Mouse (Mus musculus) ES-CJ7 (cell line): ENCODE measurements around the gene Akap17b.
A peak's percentile ranks its signal among the peaks of the same experiment; 100 is the strongest.
"Not testable (repeated sequence)": the region's sequence is repeated elsewhere in the genome, so short reads cannot be mapped to it uniquely, and the experiment has no call there.

Experiments
- DNase-seq: peaks from one replicate; pipeline ENCODE4 v3.0.0; 2011; ENCODE audit warnings: low read depth, low spot score

Gene Akap17b

GRCm38 (mm10) chrX:36644657-36645551 is at the start of gene Akap17b:
TSS of gene Akap17b (minus strand) at chrX:36645395.
- DNase-seq = peak; percentile 89

DNA sequence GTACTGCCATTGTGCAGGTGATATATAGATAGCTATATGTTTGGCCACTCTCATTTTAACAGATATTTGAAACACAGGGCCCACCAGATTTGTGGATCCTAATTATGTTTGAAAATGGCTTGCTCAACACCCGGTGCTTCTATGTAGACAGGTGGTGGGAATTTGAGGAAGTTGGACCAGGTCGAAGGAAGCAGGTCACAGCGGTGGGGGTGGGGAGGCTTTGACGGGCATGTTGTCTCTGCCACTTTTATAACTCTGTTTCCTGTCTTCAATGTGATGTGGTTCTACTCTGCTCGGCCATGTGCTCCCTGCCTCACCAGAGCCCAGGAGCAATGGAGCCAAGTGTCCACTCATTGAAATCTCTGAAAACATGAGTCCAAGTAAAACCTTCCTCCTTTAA is 46.2 kb upstream of the Akap17b start:
- DNase-seq = no peak

DNA sequence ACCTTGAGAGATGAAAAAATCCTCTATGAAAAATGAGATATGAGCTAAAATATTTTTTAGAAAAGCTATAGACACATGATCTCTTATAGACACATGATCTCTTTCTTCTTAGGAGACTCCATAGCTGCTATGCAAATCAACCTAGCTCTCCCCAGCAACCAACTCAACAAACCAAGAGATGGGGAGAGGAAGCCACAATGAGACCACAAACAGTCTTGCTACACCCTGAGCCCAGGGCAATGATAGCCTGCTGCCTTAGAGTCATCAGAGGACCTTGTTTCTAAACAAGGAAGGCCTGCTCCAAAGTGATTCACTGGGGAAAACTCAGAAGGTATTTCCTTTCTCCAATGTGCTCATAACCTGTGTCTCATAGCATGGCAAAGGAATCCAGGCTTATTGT is 44.5 kb upstream of the Akap17b start:
- DNase-seq = no peak

GRCm38 (mm10) chrX:36676836-36677235 is 31.6 kb upstream of the Akap17b start:
- DNase-seq = no peak

DNA sequence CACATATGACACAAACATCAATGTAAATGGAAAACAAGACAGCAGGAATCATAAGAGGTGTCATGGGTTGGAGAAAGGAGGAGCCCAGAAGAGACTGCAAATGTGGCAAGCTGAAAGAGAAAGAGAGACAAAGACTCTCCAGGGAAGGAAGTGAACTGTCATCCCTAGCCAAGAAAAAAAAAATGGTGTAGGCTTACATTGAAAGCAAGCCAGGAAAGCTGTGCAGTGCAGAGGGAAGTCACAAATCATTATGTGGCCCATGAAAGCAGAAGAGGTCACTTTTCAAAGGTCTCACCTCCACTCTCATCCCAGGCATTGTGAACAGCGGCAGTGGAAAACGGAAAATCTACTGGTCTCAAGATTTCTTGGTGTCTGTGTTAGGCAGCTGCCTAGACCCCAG is 27.5 kb upstream of the Akap17b start:
- no peak for DNase-seq

- DNase-seq = no peak
These were observed 5.1 kb downstream of the Akap17b start for GRCm38 (mm10) chrX:36640046-36640445.

DNA sequence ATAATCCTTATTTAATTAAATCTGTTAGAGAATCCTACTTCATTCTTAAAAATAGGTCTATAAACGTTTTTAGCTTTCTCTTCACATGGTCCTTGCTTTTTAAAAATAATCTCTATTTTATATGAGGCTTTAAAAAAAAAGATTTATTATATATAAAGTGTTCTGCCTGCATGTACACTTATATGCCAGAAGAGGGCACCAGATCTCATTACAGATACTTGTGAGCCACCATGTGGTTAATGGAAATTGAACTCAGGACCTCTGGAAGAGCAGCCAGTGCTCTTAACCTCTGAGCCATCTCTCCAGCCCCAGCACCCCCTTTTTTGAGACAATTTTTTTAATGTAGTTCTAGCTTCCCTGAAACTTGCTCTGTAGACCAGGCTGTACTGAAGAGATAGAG is 14.4 kb downstream of the Akap17b start:
- DNase-seq = no peak

- DNase-seq = no peak
These were observed 17.1 kb downstream of the Akap17b start for GRCm38 (mm10) chrX:36628102-36628501.

GRCm38 (mm10) chrX:36609117-36609516 is 36.1 kb downstream of the Akap17b start:
- DNase-seq = no peak

- DNase-seq = no peak
These were observed 41.2 kb downstream of the Akap17b start for GRCm38 (mm10) chrX:36604040-36604439.

- DNase-seq = no peak
These were observed 42.3 kb downstream of the Akap17b start for GRCm38 (mm10) chrX:36602926-36603325.

GRCm38 (mm10) chrX:36600066-36600465 is 45.1 kb downstream of the Akap17b start:
- DNase-seq = peak; percentile 35

DNA sequence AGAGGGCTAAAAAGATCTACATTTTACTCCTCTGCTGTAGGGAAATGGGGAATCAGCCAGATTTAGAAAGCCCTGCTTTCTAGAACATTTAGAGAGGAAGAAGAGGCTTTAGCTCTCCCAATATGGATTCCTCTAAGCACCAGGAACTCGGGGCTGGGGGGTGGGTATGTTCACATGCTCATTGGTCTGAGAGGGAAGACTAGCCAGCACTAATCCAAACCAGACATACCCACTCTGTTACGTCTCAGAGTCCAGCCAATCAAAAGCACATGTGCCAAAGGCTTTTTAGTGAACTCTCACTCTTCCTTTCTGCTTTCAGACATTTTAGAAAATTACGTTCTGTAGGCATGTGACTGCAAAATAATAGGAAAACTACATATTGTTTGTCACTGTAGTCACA is 45.5 kb downstream of the Akap17b start:
- DNase-seq = no peak

- peak; percentile 3 for DNase-seq
These were observed 46.3 kb downstream of the Akap17b start for GRCm38 (mm10) chrX:36598861-36599344.

- DNase-seq = no peak
These were observed 46.8 kb downstream of the Akap17b start for GRCm38 (mm10) chrX:36598390-36598810.

- peak; percentile 73 for DNase-seq
These were observed 47.3 kb downstream of the Akap17b start, which contains the start of gene Pgrmc1 for GRCm38 (mm10) chrX:36597707-36598389. TSS of gene Pgrmc1 (plus strand) at chrX:36598206.

GRCm38 (mm10) chrX:36596483-36597120 is 48.6 kb downstream of the Akap17b start:
- DNase-seq = not testable (repeated sequence)

DNA sequence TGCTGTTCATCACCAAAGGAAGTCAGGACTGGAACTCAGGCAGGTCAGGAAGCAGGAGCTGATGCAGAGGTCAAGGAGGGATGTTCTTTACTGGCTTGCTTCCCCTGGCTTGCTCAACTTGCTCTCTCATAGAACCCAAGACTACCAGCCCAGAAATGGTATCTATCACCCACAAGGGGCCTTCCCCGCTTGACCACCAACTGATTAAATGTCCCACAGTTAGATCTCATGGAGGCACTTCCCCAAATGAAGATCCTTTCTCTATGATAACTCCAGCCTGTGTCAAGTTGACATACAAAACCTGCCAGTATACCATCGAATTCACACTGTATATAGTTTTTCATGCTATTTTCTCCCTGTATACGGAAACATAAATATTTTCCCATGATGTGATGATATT is 49.9 kb downstream of the Akap17b start:
- no peak for DNase-seq

DNA sequence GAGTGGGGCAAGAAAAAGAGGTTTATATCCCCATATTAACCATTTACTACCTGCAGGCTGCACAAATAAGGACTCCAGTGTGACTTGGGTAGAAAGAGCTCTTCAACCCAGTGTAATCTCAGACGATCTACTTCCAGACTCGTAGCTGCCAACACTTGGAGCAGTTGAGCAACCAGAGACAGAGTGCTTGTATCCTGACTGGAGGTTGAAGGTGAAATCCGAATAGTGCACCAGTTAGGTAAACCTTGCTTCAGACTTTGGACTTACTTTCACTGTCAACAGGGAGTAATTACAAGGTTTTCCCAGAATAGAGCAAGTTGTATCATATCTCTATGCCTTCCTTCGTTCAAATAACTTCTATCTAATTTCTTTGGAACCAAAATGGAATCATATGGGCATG is 53.7 kb downstream of the Akap17b start:
- no peak for DNase-seq

DNA sequence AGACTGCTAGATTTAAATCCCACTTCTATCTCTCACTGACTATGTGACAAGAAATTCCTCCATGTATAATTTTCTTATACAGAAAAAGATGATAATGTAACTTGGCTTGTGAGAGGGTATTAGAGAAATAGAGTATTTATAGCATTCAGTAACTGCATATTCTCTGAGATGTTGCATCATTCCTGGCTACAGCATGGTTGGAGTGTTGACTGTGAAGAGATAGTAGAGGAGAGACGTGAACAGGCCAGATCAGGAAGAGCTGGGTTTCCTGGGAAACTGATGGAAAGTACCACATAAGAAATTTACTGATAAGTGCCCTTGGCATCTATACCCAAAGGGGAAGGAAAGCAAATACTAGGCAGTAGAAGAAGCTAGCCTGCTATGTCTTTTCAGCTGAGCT is 54.1 kb downstream of the Akap17b start:
- DNase-seq = no peak

DNA sequence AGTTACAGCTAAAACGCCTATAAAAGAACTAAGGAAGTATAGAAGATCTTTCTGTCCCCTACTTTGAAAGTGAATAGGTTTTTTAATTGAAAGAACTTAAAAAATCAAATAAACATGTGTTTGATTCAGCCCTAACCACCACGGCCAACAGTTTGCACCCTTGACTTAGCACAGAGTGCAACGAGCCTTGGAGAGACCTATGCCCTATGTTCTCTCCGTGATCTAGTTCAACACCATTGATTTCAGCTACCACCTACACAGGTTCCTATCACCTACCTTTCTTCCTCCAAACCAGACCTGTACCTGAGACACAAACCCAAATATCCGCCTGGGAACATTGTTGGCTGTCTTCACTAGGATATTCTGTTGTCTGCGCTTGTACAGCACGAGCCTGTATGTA is 54.9 kb downstream of the Akap17b start:
- no peak for DNase-seq
